Mouse (Mus musculus) kidney, adult 9 months (tissue): ENCODE data around the gene Rpl22.

Source experiments
- DNase-seq: peaks from one replicate; pipeline ENCODE4 v3.0.0; 2022

Rpl22 gene

DNA sequence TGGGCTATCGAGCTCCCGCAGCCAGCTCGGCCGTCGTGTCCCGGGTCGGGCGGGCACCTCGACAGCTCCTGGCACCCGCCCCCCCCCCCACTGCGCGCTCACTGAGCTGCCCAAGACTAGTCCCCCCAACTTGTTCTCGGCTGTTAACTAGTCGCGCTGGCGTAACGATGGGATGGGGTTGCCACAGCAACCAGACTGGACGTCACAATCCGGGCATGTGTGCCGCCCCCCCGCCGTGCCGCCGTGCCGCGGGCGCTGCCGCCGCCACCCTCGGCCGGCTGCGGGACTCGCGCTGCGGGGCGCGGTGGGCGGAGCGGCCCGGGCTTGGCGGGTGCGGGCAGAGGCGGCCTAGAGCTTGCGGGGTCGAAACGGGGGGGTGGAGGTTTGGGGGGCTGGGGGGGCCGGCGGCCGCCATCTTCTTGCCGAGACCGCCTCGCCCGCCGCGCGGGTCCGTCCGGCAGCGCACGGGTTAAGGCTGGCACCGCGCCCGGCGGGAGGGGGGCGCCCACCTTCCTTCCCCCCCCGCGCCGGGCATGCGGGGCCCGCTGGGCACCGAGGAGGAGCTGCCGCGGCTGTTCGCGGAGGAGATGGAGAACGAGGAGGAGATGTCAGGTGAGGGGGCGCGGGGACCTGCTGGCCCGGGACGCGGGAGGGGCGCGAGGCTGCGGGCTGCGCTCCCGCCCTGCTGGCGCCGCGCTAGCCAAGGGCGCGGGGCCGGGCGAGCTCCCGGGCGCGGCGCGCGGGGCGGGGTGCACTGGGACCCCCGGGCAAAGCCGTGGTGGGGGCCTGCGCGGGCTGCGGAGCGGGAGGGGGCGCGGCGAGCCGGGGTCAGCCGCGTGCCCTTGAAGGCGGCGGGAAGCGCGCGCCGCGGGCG lies 13.1 kb downstream of the Rpl22 start, which contains the start of gene Chd5:
Gene Chd5, plus strand, starts transcription at position 233 of the 874 bp plus-strand sequence.
- no peak for DNase-seq

DNA sequence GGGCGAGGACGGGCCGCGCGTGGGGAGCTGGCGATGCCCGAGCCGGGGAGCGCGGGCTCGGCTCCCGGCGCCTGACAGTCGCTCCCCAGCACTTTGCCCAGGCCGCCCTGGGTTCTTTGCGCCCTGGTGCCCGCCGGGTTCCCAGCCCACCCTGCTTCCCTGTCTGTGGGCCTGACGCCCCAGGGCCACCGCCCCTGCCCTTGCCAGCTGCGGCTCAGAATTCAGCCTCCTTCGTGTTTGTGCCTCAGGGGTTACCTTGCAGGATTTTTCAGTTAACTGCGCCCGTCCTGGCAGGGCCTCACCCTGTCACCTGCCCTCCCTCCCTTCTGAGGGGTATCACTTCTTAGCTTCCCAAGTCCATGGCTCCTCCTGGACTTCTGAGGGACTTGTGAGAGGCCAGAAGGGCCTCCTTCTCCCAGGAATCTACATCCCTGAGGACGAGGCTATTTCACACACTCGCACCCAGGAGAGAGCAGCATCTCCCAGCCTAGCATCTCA lies 13.8 kb downstream of the Rpl22 start:
- DNase-seq, result no peak

DNA sequence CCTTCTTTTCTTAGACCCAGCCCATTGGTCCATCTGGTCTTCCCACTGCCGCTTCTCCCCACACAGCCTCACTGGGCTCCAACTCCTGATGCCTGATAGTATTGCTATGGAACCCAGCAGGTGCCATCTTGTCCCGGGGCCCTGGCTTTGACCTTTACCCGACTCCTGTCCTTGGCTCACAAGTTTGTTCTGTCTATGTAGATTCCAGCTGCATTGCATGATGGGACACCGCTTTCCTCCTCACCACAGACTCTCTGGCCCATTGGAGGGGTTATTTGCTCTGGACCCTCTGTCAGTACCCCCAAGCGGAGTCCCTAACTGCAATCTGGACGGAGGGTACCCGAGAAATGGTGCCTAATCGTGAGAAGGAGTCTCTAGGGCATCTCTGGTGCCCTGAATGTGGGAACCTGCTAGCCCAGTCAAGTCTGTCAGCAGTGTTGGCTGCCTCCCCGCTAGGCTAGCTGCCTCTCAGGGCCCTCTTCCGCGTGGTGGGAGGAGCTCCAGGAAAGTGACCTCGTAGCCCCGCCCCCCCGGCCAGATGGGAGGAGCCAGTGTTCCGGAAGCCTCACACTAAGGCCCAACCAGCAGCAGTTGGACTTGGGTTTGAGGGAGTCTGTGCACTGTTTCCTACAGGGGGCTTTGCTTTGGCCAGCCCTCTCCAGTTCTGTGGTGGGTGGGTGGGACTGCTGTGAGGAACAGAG lies 15.2 kb downstream of the Rpl22 start:
- DNase-seq, result no peak

DNA sequence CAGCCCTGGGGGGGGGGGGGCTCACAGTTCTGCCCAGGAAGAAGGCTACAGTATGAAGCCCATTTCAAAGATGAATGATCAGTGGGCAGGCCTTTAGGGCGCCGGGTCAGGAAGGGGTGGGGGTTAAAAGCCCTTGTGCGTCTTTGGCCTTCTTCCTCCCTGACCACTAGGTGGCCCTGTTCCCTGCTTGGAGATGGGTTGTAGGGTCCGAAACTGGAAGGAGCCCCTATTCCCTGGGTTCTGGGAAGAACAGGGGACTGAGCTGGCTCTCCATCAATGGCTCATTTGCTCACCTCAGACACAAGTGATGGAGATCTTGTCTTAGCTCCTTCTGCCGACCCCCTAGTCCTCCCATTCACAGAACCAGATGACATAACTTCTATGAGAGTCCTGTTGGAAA lies 17.8 kb downstream of the Rpl22 start:
- DNase-seq, result no peak

DNA sequence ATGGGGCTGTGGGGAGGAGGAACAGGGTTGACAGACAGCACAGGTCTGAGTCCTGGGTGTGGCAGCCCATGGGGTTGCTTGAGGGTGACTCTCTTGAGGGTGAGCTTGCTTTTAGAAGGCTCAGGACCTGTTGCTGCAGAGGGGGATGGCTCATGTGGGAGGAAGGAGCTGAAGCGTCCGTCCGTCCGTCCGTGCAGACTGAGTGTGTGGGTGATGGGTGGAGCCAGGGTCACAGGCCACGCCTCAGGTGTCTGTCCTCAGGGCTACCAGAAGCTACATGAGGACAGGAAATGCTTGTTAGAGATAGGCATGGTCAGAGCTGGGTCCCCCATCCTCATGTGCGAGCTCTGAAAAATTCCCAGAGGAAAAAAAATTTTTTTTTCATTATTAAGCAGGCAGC lies 19.1 kb downstream of the Rpl22 start:
- DNase-seq, result no peak

DNA sequence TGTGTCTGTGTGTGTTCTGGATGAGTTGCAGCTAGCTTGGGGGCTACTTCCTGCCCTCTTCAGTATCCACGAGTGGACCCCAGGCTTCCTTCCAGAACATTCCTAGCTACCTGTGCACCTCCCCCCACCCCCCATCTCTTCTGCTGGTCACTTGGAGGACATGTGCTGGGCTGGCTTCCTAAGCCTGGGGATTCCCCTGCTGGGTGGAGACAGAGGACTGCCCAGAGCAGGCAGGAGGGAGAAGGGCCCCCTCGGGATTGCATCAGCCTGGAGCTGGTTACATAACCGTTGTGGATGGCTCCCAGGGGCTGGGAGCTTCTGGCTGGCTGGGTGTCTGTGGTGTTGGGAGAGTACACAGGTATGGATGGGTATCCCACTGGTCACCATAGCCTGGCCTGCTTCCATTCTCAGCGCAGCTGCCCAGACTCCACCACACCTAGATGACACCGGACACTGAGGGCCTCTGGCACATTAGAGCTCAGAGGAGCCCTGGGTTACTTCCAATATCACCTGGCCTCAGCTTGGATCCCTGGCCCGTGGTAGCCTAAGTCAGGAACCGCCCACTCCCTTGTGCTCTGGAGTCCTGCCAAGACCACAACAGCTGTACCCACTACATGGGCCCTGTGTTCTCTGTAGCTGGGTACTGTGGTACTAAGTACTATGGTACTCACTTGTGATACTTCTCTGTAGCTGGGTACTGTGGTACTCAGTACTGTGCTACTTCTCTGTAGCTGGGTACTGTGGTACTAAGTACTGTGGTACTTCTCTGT lies 19.8 kb downstream of the Rpl22 start:
- no peak for DNase-seq

DNA sequence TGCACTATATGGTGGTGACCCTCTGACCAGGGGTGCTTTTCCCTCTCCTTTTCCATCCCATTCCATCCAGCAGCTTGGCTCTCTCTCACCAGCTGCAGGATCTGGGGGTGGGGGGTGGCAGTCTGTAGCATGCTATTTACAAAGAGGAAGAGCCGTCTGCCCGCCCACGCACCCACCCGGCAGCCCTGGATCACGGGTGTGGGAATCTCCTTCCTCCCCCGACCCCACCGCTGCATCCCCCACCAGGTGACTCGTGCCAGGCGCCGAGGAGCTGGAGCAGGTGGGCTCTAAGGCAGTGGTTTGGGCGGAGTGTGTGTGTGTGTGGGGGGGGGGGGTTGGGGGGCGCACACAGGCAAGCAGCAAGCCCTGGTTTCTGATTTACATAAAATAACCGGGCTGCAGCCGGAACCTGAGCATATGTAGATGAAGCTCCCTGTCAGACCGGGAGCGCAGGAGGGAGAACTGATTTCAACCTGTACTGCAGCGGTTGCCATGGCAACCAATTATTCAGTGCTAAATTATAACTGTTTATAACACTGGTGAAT lies 24.4 kb downstream of the Rpl22 start:
- DNase-seq, result no peak

DNA sequence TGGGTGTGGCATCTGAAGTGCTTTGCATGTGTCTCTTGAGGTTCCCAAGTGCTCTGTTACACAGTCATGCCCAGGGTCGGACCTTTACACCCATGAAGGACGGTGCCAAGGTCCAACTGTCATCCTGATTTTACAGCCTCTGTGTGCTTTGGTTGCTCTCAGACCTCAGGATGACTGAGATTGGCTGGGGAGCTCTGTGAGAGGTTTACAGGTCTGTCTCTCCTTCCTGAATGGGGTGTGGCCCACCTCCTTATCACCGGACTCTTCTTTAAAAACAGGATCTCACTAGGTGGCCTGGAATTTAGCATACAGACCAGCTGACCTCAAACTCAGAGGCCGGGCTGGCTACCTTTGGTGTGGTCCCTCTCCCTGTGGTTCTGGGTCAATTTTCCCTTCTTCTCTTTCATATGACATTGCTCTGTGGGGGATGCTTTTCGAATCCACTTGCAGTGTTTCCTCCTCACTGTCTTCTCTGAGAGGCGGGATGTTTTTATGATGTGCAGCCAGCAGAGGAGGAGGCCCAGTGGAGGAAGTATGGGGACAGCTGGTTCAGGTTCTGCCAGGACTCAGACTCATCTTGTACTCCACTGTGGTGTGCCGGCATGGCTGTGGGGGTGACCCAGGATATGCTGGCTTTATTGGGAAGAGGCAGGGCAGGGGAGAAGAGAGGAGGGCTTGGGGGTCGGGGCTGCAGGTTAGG lies 25.3 kb downstream of the Rpl22 start:
- no peak for DNase-seq

DNA sequence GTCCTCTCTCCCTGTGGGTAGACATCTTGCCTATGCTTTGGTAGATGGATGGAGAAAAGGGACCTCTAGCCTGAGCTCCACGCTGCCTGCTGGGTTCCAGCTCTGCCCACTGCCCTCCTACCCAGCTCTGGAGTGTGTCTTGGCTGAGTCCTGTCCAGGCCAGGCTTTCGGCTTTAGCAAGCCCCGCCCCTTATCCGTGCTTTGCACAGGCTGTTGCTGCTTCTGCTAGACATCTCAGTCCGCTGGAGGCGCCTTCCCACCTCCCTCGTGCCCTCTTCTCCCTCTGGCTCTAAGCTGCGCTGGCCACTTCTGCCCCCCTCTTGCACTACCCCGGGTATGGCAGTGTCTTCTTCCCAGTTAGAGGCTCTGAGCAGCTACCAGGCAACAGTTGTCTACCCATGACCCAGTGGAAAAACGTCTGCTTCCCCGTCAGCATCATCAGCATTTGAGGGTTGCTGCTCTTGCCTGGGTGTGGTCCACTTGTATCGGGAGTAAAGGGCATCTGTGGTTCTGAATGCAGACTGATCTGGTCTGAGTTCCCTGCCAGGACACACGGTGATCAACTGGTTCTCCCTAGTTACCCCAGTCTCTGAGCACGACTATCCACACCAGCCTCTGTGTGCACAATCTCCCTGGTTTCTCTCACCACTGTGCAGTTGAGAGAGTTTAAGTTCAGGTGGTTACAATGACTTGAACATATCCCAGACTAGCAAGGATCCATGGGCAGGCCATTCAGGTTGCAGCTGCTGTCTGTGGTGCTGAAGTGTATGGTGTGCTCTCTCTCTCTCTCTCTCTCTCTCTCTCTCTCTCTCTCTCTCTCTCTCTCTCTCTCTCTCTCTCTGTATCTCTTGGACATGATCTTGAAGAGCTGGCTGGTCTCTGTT lies 26.1 kb downstream of the Rpl22 start:
- no peak for DNase-seq

DNA sequence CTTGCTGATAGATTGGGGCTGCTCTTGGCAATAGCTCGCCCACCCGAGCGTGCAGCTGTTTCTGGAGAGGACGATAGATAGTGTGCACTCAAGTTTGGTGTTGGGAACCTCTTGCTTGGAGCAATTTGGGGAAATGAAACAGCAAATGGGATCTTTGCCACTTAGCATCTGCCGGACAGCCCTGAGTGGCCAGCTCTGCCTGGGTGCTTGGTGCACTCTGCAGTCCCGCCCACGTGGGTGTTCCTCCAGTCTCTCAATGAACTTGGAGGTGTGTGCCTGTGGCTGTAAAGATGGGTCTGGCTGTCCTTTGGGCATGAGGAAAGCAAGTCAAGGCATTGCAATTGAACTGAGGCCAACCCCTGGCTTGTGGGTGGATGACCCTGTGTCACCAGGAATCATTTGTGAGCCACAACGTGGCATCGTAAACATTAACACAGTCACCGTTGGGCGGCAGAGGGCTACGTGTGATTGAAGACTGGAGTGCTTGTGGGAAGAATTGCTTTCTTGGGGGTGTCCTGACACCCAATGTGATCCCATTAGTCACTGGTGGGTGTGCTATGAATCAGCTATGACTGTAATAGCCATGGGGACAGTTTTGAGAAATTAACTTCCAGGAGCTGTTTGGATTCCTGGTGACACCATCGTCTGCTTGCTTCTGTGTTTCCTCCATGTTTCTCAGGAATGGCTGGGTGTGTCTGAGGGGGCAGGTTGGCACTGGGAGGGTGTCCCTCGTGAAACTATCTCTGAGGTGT lies 28.5 kb downstream of the Rpl22 start:
- DNase-seq, result no peak

DNA sequence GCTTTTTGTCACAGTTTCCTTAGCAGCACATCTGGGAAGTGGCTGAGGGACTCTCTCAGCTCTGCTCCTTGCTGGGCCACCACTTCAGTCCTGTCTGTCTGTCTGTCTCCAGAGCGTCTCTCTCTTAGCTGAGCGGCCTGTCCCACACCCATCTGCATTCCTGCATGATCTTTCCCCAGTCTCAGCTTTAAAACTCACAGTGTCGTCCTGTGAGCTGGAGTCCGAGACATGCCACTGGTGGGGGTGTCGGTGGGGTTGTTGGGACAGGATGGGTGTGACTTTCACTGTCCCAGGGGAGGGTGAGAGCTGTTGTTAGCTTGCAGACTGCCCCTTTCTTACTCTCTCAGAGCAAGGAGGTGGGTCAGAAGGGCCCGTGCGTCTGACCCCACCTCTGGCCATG lies 30.1 kb downstream of the Rpl22 start:
- DNase-seq, result no peak

DNA sequence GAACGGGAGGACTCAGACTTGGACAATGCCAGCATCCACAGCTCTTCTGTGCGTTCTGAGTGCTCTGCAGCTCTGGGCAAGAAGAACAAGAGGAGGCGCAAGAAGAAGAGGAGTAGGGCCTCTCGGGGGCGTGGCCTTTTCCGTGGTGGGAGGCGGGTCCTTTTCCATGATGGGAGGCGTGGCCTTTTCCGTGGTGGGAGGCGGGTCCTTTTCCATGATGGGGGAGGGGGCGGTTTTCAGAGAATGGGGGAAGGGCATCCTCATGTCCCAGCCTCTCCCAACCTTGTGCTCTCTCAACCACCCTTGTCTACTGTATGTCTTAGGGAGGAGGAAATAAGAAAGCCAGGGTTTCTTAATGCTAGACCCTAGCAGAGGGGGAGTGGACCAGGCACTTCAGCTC lies 34.2 kb downstream of the Rpl22 start:
- no peak for DNase-seq

DNA sequence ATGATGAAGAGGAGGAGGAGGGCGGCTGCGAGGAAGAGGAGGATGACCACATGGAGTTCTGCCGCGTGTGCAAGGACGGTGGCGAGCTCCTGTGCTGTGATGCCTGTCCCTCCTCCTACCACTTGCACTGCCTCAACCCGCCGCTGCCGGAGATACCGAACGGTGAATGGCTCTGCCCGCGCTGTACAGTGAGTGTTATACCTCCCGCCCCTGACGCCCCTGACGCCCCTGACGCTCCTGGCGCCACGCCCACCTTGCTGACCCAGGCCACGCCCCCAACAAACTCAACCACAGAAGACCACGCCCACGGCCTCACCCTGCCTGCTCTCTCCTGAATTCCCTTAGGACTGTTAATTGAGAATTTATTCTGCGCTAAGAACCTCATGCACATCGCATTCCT lies 35.3 kb downstream of the Rpl22 start:
- no peak for DNase-seq

DNA sequence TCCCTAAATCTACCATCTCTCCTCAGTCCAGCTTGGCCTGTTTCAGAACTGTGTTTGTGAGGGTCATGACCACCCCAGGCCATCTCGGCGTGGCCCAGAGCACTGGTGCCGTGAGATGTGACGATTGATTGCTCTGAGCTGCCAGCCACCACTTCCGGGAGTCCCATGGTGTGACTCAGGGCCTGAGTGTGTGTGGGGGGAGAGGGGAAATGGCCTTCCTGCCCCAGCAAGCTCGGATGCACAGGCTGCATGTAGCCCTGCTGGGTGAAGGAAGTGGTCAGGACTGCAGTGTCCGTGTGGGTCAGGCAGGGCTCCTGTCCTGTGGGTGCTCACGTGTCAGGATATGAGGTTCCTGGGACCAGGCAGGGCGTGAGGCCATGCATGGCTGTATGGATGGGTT lies 36.6 kb downstream of the Rpl22 start:
- no peak for DNase-seq

DNA sequence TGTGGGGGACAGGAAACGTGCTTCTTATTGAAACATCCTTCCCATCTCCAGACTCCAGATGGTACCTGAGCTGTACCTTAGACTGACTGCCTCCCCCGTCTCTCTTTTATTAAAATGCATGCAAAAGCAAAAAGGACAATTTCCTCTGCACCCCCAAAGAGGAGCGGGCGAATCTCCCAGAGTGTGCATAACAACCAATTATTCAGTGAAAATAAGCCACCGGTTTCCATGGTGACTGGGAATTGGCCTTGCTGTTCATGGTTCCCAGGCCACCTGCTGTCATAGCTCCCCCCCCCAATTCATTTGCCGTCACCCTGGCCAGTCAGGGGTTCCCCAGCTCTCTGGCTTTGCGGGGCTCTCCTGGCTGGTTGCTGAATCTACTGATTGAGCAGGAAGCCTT lies 39.7 kb downstream of the Rpl22 start:
- DNase-seq, result no peak

DNA sequence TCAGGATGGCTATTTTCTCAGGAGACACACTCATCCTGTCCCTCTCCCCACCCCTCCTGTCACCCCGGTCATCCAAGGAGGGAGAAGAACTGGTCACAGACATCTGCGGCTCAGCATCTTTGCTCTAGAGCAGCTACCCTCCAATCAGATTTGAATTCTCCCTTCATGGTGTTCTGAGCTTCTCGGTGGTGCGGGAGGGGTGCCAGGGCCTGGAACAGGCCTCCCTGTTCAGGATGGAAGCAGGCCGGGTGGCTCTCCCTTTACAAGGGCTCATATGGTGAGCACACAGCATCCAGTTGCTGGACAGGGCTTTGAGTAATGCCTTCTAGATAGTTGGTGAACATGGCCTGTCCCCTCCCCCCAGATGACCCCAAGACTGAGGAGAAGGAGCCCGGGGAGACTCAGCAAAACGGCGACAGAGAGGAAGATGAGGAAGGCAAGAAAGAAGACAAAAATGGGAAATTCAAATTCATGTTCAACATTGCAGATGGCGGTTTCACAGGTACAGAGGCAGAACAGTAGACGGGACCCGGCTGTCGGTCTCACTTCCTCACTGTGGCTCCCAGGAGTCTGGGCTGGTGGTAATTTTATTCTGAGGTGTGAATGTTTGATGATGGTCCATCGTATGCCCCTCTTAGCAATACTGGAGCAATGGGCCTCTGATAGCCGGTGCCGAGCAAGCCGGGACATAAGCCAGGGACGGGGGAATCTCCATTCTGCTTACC lies 57.1 kb downstream of the Rpl22 start:
- no peak for DNase-seq
